8 mouse cellular contexts compared by ENCODE assay signal in the genomic region with DNA sequence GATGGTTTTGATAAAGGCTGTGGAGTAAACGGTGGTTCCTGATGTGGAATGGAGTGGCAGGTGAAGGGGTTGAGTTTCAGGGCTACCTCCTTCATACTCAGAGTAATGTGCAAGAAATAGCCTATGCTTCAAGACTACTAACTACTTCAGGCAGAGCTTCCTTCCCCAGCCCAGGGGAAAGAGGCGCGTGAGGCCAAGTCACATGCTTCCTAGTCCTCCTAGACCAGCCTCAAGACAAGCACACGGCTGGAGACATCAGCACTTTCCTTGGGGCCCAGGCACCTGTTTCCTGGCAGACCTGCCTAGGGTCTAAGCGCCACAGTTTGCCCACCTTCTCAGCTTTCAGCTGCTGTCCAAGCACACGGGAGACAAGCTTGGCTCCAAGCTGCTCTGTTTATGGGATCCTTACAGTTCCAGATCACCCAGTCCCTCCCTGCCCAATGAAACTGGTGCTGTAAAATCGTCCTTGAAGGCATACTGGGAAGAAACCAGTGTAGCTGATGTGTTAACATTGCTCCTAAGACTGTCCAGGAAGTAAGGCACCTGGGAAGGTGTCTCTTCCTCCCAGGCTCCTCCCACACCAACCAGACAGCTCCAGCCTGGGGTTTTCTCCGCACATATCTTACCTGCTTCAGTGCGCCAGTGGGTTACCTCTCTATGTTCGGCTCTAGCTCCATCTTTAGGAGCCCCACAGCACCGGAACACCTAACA. TPM values are rescaled to one million over a fixed set of nuclear protein-coding genes. Genes with fewer than 3 reads are reported as not detected.
A peak's percentile ranks its signal among the peaks of the same experiment; 100 is the strongest.
DNase-seq lines count a peak whose midpoint lies in the region; ATAC-seq and TF ChIP-seq lines count a peak whose summit lies in the region.

No protein-coding gene starts in this region.

- peaks cover 6% of the 10 kb centered on the region; the same call in 1 of the 2 replicates for H3K27me3 ChIP-seq in lung, embryonic 15.5 days
- H3K27me3 ChIP-seq in heart, postnatal 0 days (ENCODE audit: control insufficient read depth, insufficient read depth, low read length): peaks cover 33% of the 10 kb centered on the region; the same call in 1 of the 2 replicates
- H3K27me3 ChIP-seq in limb, embryonic 12.5 days: peaks cover 78% of the 10 kb centered on the region
- H3K27me3 ChIP-seq in neural tube, embryonic 13.5 days: peaks cover 74% of the 10 kb centered on the region

- H3K9ac ChIP-seq in lung, embryonic 15.5 days: no peak overlapping the region
- H3K9ac ChIP-seq in heart, postnatal 0 days (replicated peaks; ENCODE audit: low read depth, low read length): peak overlapping the region; percentile 33; the same call in 1 of the 2 replicates
- H3K9ac ChIP-seq in limb, embryonic 12.5 days (replicated peaks): no peak overlapping the region
- H3K9ac ChIP-seq in neural tube, embryonic 13.5 days: peak overlapping the region; percentile 69

- ATAC-seq in lung, embryonic 15.5 days (ENCODE audit: borderline replicate concordance, extremely low read depth, low FRiP score, low TSS enrichment): 0 out of 2 replicates have a peak, but pooled peaks have one; percentile 23
- no peak for ATAC-seq in heart, postnatal 0 days (ENCODE audit: insufficient read depth, low read depth)
- no peak for ATAC-seq in limb, embryonic 12.5 days (ENCODE audit: insufficient number of reproducible peaks, insufficient read depth, low FRiP score, low TSS enrichment, low read depth)
- ATAC-seq in neural tube, embryonic 13.5 days (ENCODE audit: low read depth): peak; percentile 24

- H3K27ac ChIP-seq in lung, embryonic 15.5 days: peak overlapping the region; percentile 64
- H3K27ac ChIP-seq in heart, postnatal 0 days (ENCODE audit: low read depth): no peak overlapping the region
- H3K27ac ChIP-seq in limb, embryonic 12.5 days: no peak overlapping the region
- H3K27ac ChIP-seq in neural tube, embryonic 13.5 days (replicated peaks): no peak overlapping the region

- H3K4me3 ChIP-seq in lung, embryonic 15.5 days: peak overlapping the region; percentile 39
- H3K4me3 ChIP-seq in heart, postnatal 0 days (ENCODE audit: low read depth, low read length): peak overlapping the region; percentile 53
- 0 out of 2 replicates have a peak overlapping the region, but pooled peaks have one; percentile 39 for H3K4me3 ChIP-seq in limb, embryonic 12.5 days (replicated peaks)
- peak overlapping the region; percentile 10; the same call in 1 of the 2 replicates for H3K4me3 ChIP-seq in neural tube, embryonic 13.5 days

- no peak for TF ChIP-seq EP300 in heart, postnatal 0 days (IDR thresholded peaks at IDR 0.05; ENCODE audit: low read depth)

- peaks cover 18% of the 10 kb centered on the region for H3K4me1 ChIP-seq in lung, embryonic 15.5 days
- peaks cover 18% of the 10 kb centered on the region for H3K4me1 ChIP-seq in heart, postnatal 0 days (ENCODE audit: control insufficient read depth, insufficient read depth)
- H3K4me1 ChIP-seq in limb, embryonic 12.5 days (replicated peaks): peaks cover 8% of the 10 kb centered on the region
- H3K4me1 ChIP-seq in neural tube, embryonic 13.5 days (replicated peaks): peaks cover 19% of the 10 kb centered on the region

- no peak for TF ChIP-seq CTCF in heart, postnatal 0 days (IDR thresholded peaks at IDR 0.05; ENCODE audit: low read depth)

- H3K4me2 ChIP-seq in lung, embryonic 15.5 days: peak overlapping the region; percentile 79
- peak overlapping the region; percentile 85 for H3K4me2 ChIP-seq in heart, postnatal 0 days (ENCODE audit: low read depth, low read length)
- H3K4me2 ChIP-seq in limb, embryonic 12.5 days: peak overlapping the region; percentile 69
- peak overlapping the region; percentile 83 for H3K4me2 ChIP-seq in neural tube, embryonic 13.5 days

- no peaks in the 10 kb centered on the region for H3K9me3 ChIP-seq in lung, embryonic 15.5 days
- H3K9me3 ChIP-seq in heart, postnatal 0 days (replicated peaks; ENCODE audit: control insufficient read depth, low read length): no peaks in the 10 kb centered on the region
- H3K9me3 ChIP-seq in limb, embryonic 12.5 days: no peaks in the 10 kb centered on the region
- no peaks in the 10 kb centered on the region for H3K9me3 ChIP-seq in neural tube, embryonic 13.5 days

- 10% methylated on average over 11 of the region's 11 CpGs for whole genome bisulfite sequencing in lung, embryonic 15.5 days
- WGBS in heart, postnatal 0 days: 11% methylated on average over 11 of the region's 11 CpGs
- WGBS in limb, embryonic 12.5 days: 12% methylated on average over 11 of the region's 11 CpGs
- WGBS in neural tube, embryonic 13.5 days: 13% methylated on average over 11 of the region's 11 CpGs

- no peaks in the 10 kb centered on the region for H3K36me3 ChIP-seq in lung, embryonic 15.5 days
- H3K36me3 ChIP-seq in heart, postnatal 0 days (replicated peaks; ENCODE audit: control insufficient read depth, insufficient read depth, low read length): no peaks in the 10 kb centered on the region
- no peaks in the 10 kb centered on the region for H3K36me3 ChIP-seq in limb, embryonic 12.5 days
- H3K36me3 ChIP-seq in neural tube, embryonic 13.5 days: no peaks in the 10 kb centered on the region

- no peak for DNase-seq in lung, postnatal 25 days (ENCODE audit: low spot score)
- DNase-seq in heart, postnatal 0 days (ENCODE audit: low spot score): no peak
- no peak for DNase-seq in thymus, postnatal 10 days (ENCODE audit: low spot score in 2 of 2)
- DNase-seq in retina, postnatal 1 day: no peak
- no peak for DNase-seq in cerebellum, postnatal 4 days (ENCODE audit: low spot score in 2 of 2)

RNA-seq across cellular contexts. Expression of a gene that starts 8.1 kb away (rescaled TPM):
- polyA plus RNA-seq in lung, embryonic 15.5 days (2015; fragmentation: Nextera tagmentation; extraction: Ambion mirVana): 21.6 and 22.9 TPM in 2 replicates
- total RNA-seq in heart, postnatal 0 days (2014; rRNA removed; ENCODE audit: low replicate concordance): 0.97 and 4.2 TPM in 2 replicates
- polyA plus RNA-seq in heart, postnatal 0 days (2015; fragmentation: Nextera tagmentation; extraction: Ambion mirVana): 0.90 and 1.0 TPM in 2 replicates
- polyA plus RNA-seq in limb, embryonic 12.5 days (2016; fragmentation: Nextera tagmentation; extraction: Ambion mirVana): 9.3 and 11.2 TPM in 2 replicates
- 5.7 and 5.8 TPM in 2 replicates for polyA plus RNA-seq in neural tube, embryonic 13.5 days (2015; fragmentation: Nextera tagmentation; extraction: Ambion mirVana)

RNA-seq across cellular contexts. Expression of a gene that starts 37.5 kb away (rescaled TPM):
- polyA plus RNA-seq in lung, embryonic 15.5 days (2015; fragmentation: Nextera tagmentation; extraction: Ambion mirVana): 0.06 TPM in 1 of 2 replicates, not detected in the other
- total RNA-seq in heart, postnatal 0 days (2014; rRNA removed; ENCODE audit: low replicate concordance): not detected in 2 replicates
- not detected in 2 replicates for polyA plus RNA-seq in heart, postnatal 0 days (2015; fragmentation: Nextera tagmentation; extraction: Ambion mirVana)
- not detected in 2 replicates for polyA plus RNA-seq in limb, embryonic 12.5 days (2016; fragmentation: Nextera tagmentation; extraction: Ambion mirVana)
- polyA plus RNA-seq in neural tube, embryonic 13.5 days (2015; fragmentation: Nextera tagmentation; extraction: Ambion mirVana): 5.5 and 7.1 TPM in 2 replicates

RNA-seq across cellular contexts. Expression of a gene that starts 40.4 kb away (rescaled TPM):
- polyA plus RNA-seq in lung, embryonic 15.5 days (2015; fragmentation: Nextera tagmentation; extraction: Ambion mirVana): 1.8 TPM in 2 replicates
- 10.1 and 10.7 TPM in 2 replicates for total RNA-seq in heart, postnatal 0 days (2014; rRNA removed; ENCODE audit: low replicate concordance)
- 0.78 and 0.80 TPM in 2 replicates for polyA plus RNA-seq in heart, postnatal 0 days (2015; fragmentation: Nextera tagmentation; extraction: Ambion mirVana)
- polyA plus RNA-seq in limb, embryonic 12.5 days (2016; fragmentation: Nextera tagmentation; extraction: Ambion mirVana): 1.4 and 1.9 TPM in 2 replicates
- polyA plus RNA-seq in neural tube, embryonic 13.5 days (2015; fragmentation: Nextera tagmentation; extraction: Ambion mirVana): 1.9 and 2.0 TPM in 2 replicates

Comparison
In these comparisons a context has a peak if more than half of its experiments do, and no peak if none do; other contexts are left out.
1. ATAC-seq: peak in lung, embryonic 15.5 days (single experiment) and neural tube, embryonic 13.5 days (single experiment); none in heart, postnatal 0 days (single experiment) and limb, embryonic 12.5 days (single experiment).
2. H3K9ac ChIP-seq: peak in heart, postnatal 0 days (single experiment) and neural tube, embryonic 13.5 days (single experiment); none in lung, embryonic 15.5 days (single experiment) and limb, embryonic 12.5 days (single experiment).
3. Peak in every context shown above with its lines, with median percentiles within 50 percentile points of each other: H3K4me2 ChIP-seq and H3K4me3 ChIP-seq.